Mouse (Mus musculus) CH12.LX (cell line): Measurements from ENCODE around the gene Hspa1l.

Experiments used
- CTCF ChIP-seq, 2 experiments: IDR thresholded peaks in 1 of 2; conservative IDR thresholded peaks in 1 of 2; 2 replicates each; pipeline ENCODE4 v1.5.1; 2011 to 2012; ENCODE audit warnings: low read depth in 2 of 2, low read length in 2 of 2, improper control_type of control experiment in 1 of 2, inconsistent platforms in 1 of 2, mild to moderate bottlenecking in 1 of 2, moderate library complexity in 1 of 2
- EP300 ChIP-seq: IDR thresholded peaks from 2 replicates; pipeline ENCODE4 v1.6.1; 2011; ENCODE audit warnings: low read length, improper control_type of control experiment
- KAT2A ChIP-seq: IDR thresholded peaks from 2 replicates; pipeline ENCODE4 v1.6.1; 2012; ENCODE audit warnings: low read length, improper control_type of control experiment, inconsistent platforms; ENCODE audit not compliant: insufficient replicate concordance
- POLR2A ChIP-seq: IDR thresholded peaks from 2 replicates; pipeline ENCODE4 v1.6.1; 2011; ENCODE audit warnings: low read depth, mild to moderate bottlenecking, improper control_type of control experiment, low read length
- USF2 ChIP-seq: conservative IDR thresholded peaks from 2 replicates; pipeline ENCODE4 v1.6.1; 2011; ENCODE audit warnings: low read depth, low read length, improper control_type of control experiment
- ZKSCAN1 ChIP-seq: IDR thresholded peaks from 2 replicates; pipeline ENCODE4 v1.6.1; 2012; ENCODE audit warnings: low read depth, inconsistent platforms, low read length, improper control_type of control experiment, borderline replicate concordance
- ZNF384 ChIP-seq: IDR thresholded peaks from 2 replicates; pipeline ENCODE4 v1.6.1; 2012; ENCODE audit warnings: low read depth, low read length, improper control_type of control experiment, inconsistent platforms

DNA sequence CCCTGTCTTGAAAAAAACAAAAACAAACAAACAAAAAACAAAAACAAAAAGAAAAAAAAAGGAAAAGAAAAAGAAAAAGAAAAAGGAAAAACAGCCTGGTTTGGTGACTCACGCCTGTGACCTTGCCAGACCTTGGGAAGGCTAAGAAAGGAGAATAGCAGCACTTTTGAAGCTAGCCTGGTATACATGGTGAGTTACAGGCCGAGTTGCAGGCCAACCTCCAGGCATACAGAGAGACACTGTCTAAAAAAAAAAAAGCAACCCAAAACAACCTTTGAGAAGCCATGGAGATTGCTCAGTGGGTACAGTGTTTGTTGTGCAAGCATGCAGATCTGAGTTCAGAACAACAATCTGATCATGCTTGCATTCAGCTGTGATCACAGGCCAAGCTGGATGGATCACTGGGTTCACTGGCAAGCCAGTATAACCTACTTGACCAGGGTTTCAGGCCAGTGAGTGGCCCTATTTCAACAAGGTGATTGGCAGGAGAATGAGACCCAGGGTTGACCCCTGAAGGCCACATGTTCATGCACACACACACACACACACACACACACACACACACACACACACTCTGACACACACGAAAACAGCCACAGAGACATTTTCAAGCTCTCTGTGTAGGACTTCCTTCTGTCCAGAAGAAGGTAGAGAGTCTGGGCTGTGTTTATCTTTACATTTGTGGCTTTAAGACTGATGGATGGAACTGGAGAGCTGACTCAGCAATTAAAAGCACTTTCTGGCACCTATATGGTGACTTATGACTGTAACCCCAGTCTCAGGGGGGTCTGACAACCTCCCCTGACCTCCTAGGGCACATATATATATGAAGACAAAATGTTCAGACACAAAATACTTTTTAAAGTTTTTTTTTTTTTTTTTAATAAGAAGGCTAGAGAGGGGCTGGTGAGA, 3.3 kb downstream of the Hspa1l start:
- TF ChIP-seq USF2 (no peak), CTCF (conservative IDR thresholded peaks at IDR 0.05 in 1 of 2, IDR thresholded peaks at IDR 0.05 in 1 of 2; ENCODE audit: low read depth in 2 of 2, low read length in 2 of 2) (no peak), ZKSCAN1 (no peak), EP300 (no peak), ZNF384 (no peak), KAT2A (no peak), POLR2A (no peak)
